Mouse (Mus musculus): ENCODE measurements around the gene Gm27029.
"Not testable (repeated sequence)": the region's sequence is repeated elsewhere in the genome, so short reads cannot be mapped to it uniquely, and the experiment has no call there.

The Gm27029 gene

DNA sequence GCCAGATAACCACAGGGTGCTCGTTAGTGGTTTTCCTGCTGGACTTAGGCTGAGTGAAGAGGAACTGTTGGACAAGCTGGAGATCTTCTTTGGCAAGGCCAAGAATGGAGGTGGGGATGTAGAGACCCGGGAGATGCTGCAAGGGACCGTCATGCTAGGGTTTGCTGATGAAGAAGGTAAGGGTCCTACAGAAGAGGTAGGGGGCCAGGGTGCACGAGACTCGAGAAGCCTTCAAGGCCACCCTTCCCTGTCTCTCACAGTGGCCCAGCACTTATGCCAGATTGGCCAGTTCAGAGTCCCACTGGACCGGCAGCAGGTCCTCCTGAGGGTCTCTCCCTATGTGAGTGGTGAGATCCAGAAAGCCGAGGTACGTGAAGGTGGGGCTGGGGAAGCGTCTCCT, 33.0 kb upstream of the Gm27029 start:
- DNase-seq (ENCODE audit: low read depth, low spot score), result no peak

GRCm38 (mm10) chr11:101455627-101456026, 31.0 kb upstream of the Gm27029 start:
- DNase-seq (ENCODE audit: low read depth, low spot score), result no peak

DNA sequence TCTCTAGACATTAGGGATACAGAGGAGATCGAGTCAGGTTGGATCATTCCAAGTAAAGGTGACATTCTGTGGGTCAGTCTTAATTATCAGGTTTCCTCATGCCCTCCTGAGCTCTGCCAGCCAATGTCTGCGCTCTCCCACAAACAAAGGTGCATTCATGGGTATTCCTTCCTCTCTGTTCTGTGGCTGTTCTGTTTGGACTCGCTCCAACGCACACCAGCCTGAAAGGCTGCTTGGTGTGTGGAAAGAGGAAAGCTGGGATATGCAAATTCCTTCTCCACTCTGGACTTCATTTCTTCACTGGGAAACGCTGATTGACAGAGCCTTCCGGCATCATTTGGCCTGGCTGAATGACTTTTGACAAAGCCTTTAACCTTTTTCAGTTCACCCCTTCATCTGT, 30.1 kb upstream of the Gm27029 start:
- no peak for DNase-seq (ENCODE audit: low read depth, low spot score)

DNA sequence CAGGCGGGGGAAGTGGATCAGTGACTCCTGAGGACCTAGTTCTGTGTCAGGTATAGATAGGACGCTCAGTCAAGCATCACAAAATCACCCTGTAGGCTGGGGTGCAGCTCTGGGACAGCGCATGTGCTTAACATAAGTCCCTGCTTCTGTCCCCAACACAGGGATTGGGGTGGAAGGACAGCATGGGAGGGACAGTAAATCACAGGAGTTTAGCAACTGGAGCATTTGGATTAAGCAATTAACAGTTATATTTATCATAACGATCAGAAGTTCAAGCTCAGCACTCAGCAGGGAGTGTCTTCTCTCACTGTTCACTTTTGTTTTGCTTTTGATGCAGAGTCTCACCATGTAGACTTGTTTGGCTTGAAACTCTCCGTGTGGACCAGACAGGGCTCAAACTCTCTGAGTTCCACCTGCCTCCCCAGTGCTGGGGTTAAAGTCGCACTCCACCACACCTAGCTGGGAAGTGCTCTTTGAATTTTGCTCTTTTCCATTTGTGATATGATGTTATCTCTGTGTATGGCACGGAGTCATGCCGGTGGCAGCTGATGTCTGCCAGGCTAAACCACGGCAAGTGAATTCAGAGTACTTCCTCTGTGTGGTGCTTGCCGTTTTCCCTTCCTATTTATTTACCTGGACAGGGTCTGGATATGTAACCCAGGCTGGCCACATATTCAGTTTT, 27.6 kb upstream of the Gm27029 start:
- DNase-seq (ENCODE audit: low read depth, low spot score), result no peak

GRCm38 (mm10) chr11:101451536-101451935, 26.9 kb upstream of the Gm27029 start:
- DNase-seq (ENCODE audit: low read depth, low spot score), result no peak

- DNase-seq (ENCODE audit: low read depth, low spot score), result no peak
Observed at GRCm38 (mm10) chr11:101450394-101450793, 25.8 kb upstream of the Gm27029 start.

- not testable (repeated sequence) for DNase-seq (ENCODE audit: low read depth, low spot score)
Observed at GRCm38 (mm10) chr11:101449596-101449995, 25.0 kb upstream of the Gm27029 start.

DNA sequence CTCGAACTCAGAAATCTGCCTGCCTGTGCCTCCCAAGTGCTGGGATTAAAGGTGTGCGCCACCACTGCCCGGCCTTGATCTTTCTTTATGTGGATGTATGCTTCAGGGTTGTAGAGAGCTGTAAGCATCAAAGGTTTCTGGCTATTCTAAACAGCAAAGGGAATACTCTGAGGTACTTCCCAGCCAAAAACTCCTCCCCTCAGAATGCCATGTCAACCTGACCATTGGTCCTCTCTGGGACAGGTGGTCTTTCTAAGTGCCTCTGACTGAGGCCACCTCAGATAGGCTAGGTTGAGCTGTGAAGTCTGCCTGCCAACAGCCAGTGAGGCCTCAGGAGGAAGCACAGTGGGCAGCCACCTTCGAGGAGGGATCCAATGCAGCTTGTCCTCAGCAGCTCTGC, 24.3 kb upstream of the Gm27029 start:
- DNase-seq (ENCODE audit: low read depth, low spot score), result no peak

DNA sequence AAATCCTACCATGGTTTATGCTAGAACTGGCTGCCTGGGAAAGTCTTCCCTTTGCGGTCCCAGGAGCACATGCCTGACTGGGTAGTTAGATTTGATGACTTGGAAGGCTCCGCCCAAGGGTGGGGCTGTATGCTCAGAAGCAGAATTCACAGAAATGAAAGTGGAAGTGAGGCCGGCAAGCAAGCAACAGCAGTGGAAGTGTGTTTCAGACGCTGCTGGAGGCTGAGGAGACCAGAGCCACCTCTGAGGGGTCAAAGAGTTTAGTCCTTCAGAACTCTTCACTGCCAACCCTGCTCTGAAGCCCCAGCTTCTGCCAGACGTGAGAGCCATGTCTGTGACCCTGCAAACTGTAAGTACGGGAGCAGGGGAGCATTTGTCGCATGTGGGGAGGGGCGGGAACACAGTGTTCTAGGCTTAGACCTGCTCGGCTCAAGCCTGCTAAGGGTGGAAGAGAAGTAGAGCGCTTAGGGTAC, 23.7 kb upstream of the Gm27029 start, which contains the start of gene Ifi35:
Gene Ifi35, plus strand, starts transcription at position 134 of the 473 bp plus-strand sequence.
- DNase-seq (ENCODE audit: low read depth, low spot score), result no peak

- DNase-seq (ENCODE audit: low read depth, low spot score), result no peak
Observed at GRCm38 (mm10) chr11:101447786-101448185, 23.2 kb upstream of the Gm27029 start.

DNA sequence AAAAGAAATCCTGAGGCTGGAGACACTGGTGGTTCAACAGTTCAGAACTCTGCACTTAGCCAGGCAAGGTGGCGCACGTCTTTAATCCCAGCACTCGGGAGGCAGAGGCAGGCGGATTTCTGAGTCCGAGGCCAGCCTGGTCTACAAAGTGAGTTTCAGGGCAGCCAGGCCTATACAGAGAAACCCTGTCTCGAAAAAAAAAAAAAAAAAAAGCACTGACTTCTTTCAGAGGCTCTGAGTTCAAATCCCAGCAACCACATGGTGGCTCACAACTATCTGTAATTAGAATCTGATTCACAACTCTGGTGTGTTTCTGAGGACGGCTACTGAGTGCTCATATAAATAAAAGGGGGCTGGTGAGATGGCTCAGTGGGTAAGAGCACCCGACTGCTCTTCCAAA, 22.3 kb upstream of the Gm27029 start:
- DNase-seq (ENCODE audit: low read depth, low spot score), result not testable (repeated sequence)

DNA sequence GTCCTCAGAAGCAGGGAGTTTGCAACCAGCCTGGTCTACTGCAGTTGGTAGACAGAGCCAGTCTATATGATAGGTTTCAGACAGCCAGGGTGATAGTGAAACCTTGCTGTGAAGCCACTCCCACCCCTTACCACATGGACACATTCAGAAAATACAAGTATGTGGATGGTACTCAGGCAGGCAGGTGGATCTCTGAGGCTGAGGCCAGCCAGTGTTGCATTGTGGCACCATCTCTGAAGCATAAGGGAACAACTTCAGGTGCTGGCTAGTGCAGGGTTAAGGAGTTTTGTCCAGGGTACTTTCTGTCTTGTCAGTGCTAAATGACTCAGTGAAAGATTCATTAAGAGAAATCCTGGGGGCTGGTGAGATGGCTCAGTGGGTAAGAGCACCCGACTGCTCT, 21.7 kb upstream of the Gm27029 start:
- no peak for DNase-seq (ENCODE audit: low read depth, low spot score)

- no peak for DNase-seq (ENCODE audit: low read depth, low spot score)
Observed at GRCm38 (mm10) chr11:101442760-101443159, 18.2 kb upstream of the Gm27029 start.

GRCm38 (mm10) chr11:101442127-101442693, 17.6 kb upstream of the Gm27029 start, which contains the start of gene Rpl27:
Gene Rpl27, plus strand, starts transcription at chr11:101442298.
- peak; percentile 98 for DNase-seq (ENCODE audit: low read depth, low spot score)

DNA sequence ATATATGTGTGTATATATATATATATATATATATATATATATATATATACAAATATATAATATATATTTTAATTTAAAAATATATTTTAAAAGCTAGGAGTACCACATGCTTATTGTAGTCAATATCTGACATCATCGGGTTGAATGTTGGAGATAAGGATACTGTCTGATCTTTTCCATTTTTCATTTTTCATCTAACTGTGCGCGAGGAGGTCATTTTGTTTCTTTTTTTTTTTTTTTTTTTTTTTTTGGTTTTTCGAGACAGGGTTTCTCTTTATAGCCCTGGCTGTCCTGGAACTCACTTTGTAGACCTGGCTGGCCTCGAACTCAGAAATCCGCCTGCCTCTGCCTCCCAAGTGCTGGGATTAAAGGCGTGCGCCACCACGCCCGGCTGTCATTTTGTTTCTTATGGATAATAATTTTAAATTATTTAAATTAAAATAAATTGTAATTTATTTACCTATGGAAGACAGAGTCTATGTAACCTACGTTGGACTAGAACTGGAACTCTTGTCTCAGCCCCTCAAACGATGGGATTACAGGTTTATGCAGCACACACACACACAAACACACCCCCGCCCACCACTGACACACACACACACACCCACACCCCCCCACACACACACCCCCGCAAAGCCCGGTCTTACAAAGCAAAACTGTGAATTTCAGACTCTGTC, 17.0 kb upstream of the Gm27029 start:
- not testable (repeated sequence) for DNase-seq (ENCODE audit: low read depth, low spot score)

- not testable (repeated sequence) for DNase-seq (ENCODE audit: low read depth, low spot score)
Observed at GRCm38 (mm10) chr11:101438006-101438405, 13.4 kb upstream of the Gm27029 start.

DNA sequence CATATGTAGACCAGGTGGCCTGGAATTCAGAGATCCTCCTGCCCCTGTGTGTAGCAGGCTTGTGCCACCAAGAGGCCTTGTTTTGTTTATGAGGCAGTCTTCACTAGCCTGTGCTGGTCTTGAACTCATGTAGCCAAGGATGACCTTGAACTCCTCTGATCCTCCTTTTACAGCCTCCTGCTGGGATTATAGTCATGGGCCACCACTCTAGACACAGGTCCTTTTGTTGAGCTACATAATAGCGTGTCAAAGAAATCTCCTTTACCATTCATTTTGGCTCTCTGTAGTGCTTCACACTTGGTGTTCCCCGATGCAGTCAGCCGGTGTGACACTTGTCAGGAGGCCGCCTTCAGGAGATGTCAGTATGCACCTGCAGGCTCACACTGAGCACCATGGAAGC, 12.3 kb upstream of the Gm27029 start:
- DNase-seq (ENCODE audit: low read depth, low spot score), result no peak

- DNase-seq (ENCODE audit: low read depth, low spot score), result no peak
Observed at GRCm38 (mm10) chr11:101435831-101436230, 11.2 kb upstream of the Gm27029 start.

- DNase-seq (ENCODE audit: low read depth, low spot score), result no peak
Observed at GRCm38 (mm10) chr11:101433396-101433795, 8.8 kb upstream of the Gm27029 start.

- no peak for DNase-seq (ENCODE audit: low read depth, low spot score)
Observed at GRCm38 (mm10) chr11:101431327-101431726, 6.7 kb upstream of the Gm27029 start.

DNA sequence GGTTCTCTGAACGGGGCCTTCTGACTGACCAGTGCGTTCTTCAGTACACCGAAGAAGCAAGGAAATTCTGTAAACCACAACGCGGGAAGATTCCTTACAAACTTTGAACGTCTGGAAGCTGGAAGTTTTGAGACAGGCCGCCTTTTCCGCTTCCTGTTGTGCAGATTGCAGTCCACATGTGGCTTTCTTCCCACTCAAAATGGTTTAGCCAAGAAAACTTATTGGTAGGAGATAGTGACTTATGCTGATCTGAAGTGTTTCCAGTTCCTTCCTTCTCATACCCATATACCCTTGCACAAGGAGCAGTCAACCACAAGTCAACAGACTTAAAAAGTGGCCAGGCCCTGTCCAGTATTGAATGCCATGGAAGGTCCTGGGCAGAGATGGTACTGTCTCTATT, 1.6 kb upstream of the Gm27029 start:
- DNase-seq (ENCODE audit: low read depth, low spot score), result no peak

GRCm38 (mm10) chr11:101424925-101425813, 573 bp upstream of the Gm27029 start, which contains the start of the genes Rundc1 and Ptges3l:
Gene Rundc1, plus strand, starts transcription at chr11:101425085.
Gene Ptges3l, minus strand, starts transcription at chr11:101425333.
- peak; percentile 91 for DNase-seq (ENCODE audit: low read depth, low spot score)

Measured in embryo, embryonic 11.5 days (tissue).